Mouse (Mus musculus) embryonic fibroblast, embryonic 13.5 days (primary cell): ENCODE results near the gene Srm.

Source experiments
- CTCF ChIP-seq: IDR thresholded peaks from 2 replicates; pipeline ENCODE4 v1.5.1; 2011; ENCODE audit warnings: mild to moderate bottlenecking, control low read depth, low read length, moderate library complexity, borderline replicate concordance; ENCODE audit not compliant: insufficient read depth
- POLR2A ChIP-seq: IDR thresholded peaks from 2 replicates; pipeline ENCODE4 v1.6.1; 2011; ENCODE audit warnings: low read depth, mild to moderate bottlenecking, control low read depth, low read length, moderate library complexity

DNA sequence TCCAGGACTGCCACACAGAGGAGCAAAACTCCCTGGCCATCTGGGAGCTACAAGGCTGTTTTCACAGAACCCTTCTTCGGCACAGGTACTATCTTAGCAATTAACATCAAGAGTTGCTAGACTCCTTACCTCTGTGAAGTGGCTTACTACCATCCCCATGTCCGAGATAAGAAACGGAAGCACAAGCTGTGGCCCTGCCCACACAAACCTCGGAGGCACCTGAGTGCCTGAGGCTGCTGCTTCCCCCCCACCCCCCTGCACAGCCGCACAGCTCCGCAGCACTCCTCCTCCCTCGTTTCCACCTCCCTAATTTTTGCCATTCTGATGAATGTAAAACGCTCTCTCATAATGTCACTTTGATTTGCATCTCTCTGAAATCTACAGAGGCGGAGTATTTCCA is 47.0 kb downstream of the Srm start:
- TF ChIP-seq CTCF (no peak), POLR2A (no peak)
